Mouse (Mus musculus): ENCODE measurements around the gene Mus81.

Mus81 gene

DNA sequence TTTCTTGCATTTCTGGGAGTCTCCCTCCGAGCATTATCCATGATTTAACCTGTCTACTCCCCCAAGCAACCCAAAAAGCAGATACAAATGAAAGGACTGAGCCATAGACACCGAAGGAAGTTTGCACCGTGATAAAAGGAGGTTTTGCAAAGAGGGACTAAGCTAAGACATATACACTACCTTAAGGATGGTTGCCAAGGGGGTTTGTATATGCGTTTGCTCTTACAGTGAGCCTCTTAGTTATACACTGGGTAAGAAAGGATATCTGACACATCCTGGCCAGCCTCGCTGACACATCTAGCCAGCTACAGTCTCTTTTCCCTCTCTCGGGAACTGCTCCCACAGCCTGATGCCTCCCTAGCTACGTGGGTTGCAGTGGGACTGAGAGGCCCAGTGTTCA lies 54.3 kb downstream of the Mus81 start:
- no peak for DNase-seq

DNA sequence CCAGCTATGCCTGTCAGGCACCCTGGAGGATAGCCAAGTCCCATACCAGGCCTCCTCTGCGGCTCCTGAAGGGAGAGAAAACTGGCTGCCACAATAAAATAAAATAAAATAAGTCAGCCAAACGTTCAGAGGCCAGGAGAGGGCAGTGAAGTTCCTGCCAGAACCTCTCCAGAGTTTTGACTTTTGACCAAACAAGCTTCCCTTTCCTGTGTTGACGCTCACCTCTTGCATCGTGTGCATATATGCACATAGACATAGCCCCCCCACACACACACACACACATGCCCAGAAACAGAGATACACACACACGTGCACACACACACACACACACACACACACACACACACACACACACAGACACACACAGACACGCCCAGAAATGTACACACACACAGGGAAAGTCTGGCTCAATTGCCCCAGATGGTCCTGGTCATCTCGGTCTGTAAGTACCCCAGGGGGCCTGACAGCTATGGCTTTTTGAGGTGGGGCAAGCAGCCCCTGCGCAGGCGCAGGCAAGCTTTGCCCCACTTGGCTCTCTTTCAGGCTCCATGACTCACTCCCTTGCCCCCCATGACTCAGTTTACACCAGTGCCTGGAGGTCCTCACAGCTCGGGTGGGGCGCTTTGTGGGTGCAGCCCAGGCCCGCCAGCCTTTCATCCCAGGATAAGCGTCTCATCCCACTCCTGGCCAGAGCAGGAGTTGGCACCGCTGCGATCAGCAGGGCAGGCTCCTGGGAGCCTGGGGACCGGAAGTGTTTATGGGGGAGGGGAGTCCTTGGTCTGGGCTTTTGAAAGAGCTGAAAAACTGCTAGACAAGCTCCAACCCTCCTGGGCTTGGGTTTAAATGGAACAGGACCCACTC lies 55.0 kb downstream of the Mus81 start:
- DNase-seq = no peak
